Mouse (Mus musculus) lung, postnatal 14 days (tissue): ENCODE results near the gene Otoa.
A peak's percentile ranks its signal among the peaks of the same experiment; 100 is the strongest.

Experiments
- DNase-seq: peaks from one replicate; pipeline ENCODE4 v3.0.0; 2021

The Otoa gene

GRCm38 (mm10) chr7:121081350-121081749 is at the start of gene Otoa:
Gene Otoa, plus strand, starts transcription at chr7:121081650.
- no peak for DNase-seq

- DNase-seq: peak; percentile 94
Observed at GRCm38 (mm10) chr7:121033856-121034652, 47.4 kb upstream of the Otoa start, which contains the start of gene Mettl9. Gene Mettl9, plus strand, starts transcription at chr7:121034445.

GRCm38 (mm10) chr7:121034701-121035141 is 46.7 kb upstream of the Otoa start:
- no peak for DNase-seq

- DNase-seq: peak; percentile 28
Observed at GRCm38 (mm10) chr7:121035161-121035721, 46.2 kb upstream of the Otoa start.

- DNase-seq: no peak
Observed at GRCm38 (mm10) chr7:121040595-121040994, 40.9 kb upstream of the Otoa start.

GRCm38 (mm10) chr7:121041989-121042388 is 39.5 kb upstream of the Otoa start:
- DNase-seq: no peak

GRCm38 (mm10) chr7:121043004-121043403 is 38.4 kb upstream of the Otoa start:
- DNase-seq: no peak

GRCm38 (mm10) chr7:121043510-121043909 is 37.9 kb upstream of the Otoa start:
- no peak for DNase-seq

GRCm38 (mm10) chr7:121044251-121044650 is 37.2 kb upstream of the Otoa start:
- no peak for DNase-seq

GRCm38 (mm10) chr7:121045671-121046453 is 35.6 kb upstream of the Otoa start:
- DNase-seq: no peak

- DNase-seq: no peak
Observed at GRCm38 (mm10) chr7:121047624-121048023, 33.8 kb upstream of the Otoa start.

GRCm38 (mm10) chr7:121053071-121053470 is 28.4 kb upstream of the Otoa start:
- DNase-seq: no peak

- no peak for DNase-seq
Observed at GRCm38 (mm10) chr7:121059477-121060218, 21.8 kb upstream of the Otoa start.

GRCm38 (mm10) chr7:121064309-121064708 is 17.1 kb upstream of the Otoa start:
- DNase-seq: peak; percentile 34

- no peak for DNase-seq
Observed at GRCm38 (mm10) chr7:121071276-121071675, 10.2 kb upstream of the Otoa start.

- no peak for DNase-seq
Observed at GRCm38 (mm10) chr7:121072506-121072905, 8.9 kb upstream of the Otoa start.

GRCm38 (mm10) chr7:121074281-121074680 is 7.2 kb upstream of the Otoa start, which contains the start of gene Igsf6:
Gene Igsf6, minus strand, starts transcription at chr7:121074572.
- peak; percentile 29 for DNase-seq

GRCm38 (mm10) chr7:121074801-121075400 is 6.5 kb upstream of the Otoa start:
- DNase-seq: peak; percentile 18

GRCm38 (mm10) chr7:121075416-121075815 is 6.0 kb upstream of the Otoa start:
- no peak for DNase-seq

- no peak for DNase-seq
Observed at GRCm38 (mm10) chr7:121077311-121077710, 4.1 kb upstream of the Otoa start.

GRCm38 (mm10) chr7:121077829-121078228 is 3.6 kb upstream of the Otoa start:
- DNase-seq: peak; percentile 74

- DNase-seq: no peak
Observed at GRCm38 (mm10) chr7:121081816-121082215, 366 bp downstream of the Otoa start.
